Mouse (Mus musculus) C2C12 (cell line): ENCODE measurements at regions not wholly inside any gene's neighbourhood (a gene's known extent, or its start where the extent isn't known, plus 50 kb on each side); places are given as distances from the start of the nearest gene placed in this dataset.

Source experiments
- CEBPB ChIP-seq: IDR thresholded peaks from one replicate; pipeline ENCODE4 v1.6.1; 2011; ENCODE audit warnings: low read depth, mild to moderate bottlenecking, control low read depth, moderate library complexity
- CTCF ChIP-seq: IDR thresholded peaks from one replicate; pipeline ENCODE4 v1.5.1; 2011; ENCODE audit not compliant: control insufficient read depth, insufficient read depth, insufficient read length
- FOSL1 ChIP-seq: IDR thresholded peaks from one replicate; pipeline ENCODE4 v1.8.0; 2011; ENCODE audit warnings: mild to moderate bottlenecking, low read length; ENCODE audit not compliant: poor library complexity, insufficient read depth, severe bottlenecking
- MAX ChIP-seq: IDR thresholded peaks from one replicate; pipeline ENCODE4 v1.6.1; 2011; ENCODE audit warnings: mild to moderate bottlenecking, control low read depth
- MYOD1 ChIP-seq: IDR thresholded peaks from one replicate; pipeline ENCODE4 v1.6.1; 2011; ENCODE audit warnings: low read depth; ENCODE audit not compliant: control insufficient read depth, insufficient read length
- MYOG ChIP-seq: IDR thresholded peaks from one replicate; pipeline ENCODE4 v1.6.1; 2011; ENCODE audit not compliant: control insufficient read depth, insufficient read length; ENCODE audit errors: extremely low read depth
- USF1 ChIP-seq: IDR thresholded peaks from one replicate; pipeline ENCODE4 v1.6.1; 2011; ENCODE audit warnings: low read depth, mild to moderate bottlenecking, control low read depth, moderate library complexity

- TF ChIP-seq CTCF (no peak), MYOG (no peak), MAX (no peak), USF1 (no peak), CEBPB (no peak), MYOD1 (no peak), FOSL1 (no peak)
Observed at GRCm38 (mm10) chr13:37580806-37581205, 197.4 kb upstream of the Rreb1 start.
